Mouse (Mus musculus): Measurements from ENCODE around the gene Jak3.

The Jak3 gene

DNA sequence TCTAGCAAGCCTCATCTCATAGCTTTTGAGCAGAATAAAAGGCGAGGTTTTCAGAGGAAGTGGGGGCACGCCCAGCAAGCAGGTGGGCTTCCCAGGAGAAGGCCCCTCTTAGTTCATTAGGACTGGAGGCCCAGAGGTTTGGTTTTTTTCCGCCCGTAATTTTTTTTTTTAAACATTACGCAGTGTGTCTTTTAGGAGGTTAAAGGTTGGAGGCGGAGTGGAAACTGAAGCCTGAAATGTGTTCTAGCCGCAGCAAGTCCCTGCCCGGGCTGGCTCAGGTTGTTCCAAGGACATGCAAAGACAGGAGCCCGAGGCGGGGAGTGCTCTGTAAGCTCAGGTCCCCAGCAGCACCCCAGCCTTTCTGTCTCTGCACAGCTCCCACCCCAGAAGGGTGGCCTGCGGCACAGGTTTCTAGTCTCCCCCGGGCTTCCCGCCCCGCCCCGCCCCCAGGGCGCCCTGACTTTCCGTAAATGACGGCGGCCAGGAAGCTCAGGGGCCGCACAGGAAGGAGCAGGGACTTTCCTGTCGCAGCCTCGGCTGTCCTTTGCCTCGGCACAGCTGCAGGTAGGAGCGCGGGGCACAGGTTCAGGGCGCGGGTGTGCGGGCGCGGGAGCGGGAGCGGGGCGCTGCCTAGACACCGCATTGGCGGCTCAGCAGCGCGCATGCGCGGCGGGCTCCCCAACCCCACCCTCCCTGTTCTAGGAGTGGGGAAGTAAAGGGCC is at the start of gene Jak3:
Gene Jak3 (plus strand): TSS at position 277 of the 722 bp plus-strand sequence.
- Histone ChIP-seq H3K4me1 (replicated peaks; ENCODE audit: low read depth, low read length) (peaks cover 84% of the 10 kb centered on the region), H3K36me3 (ENCODE audit: insufficient read depth, low read length) (peaks cover 22% of the 10 kb centered on the region), H3K9me3 (ENCODE audit: low read length) (no peaks in the 10 kb centered on the region), H3K27me3 (ENCODE audit: insufficient read depth, low read length) (peaks cover 10% of the 10 kb centered on the region; the same call in 1 of the 2 replicates), H3K4me3 (replicated peaks; ENCODE audit: low read length) (peak within 1 kb of the TSS; percentile 83)
- no peak for TF ChIP-seq POU5F1 (IDR thresholded peaks at IDR 0.05; ENCODE audit: borderline replicate concordance, low read length)
- no peak for TF ChIP-seq NANOG (IDR thresholded peaks at IDR 0.05; ENCODE audit: borderline replicate concordance, low read length)
- TF ChIP-seq CTCF (conservative IDR thresholded peaks at IDR 0.05; ENCODE audit: low read length), result no peak

- Histone ChIP-seq H3K4me3 (replicated peaks; ENCODE audit: low read length) (0 out of 2 replicates have a peak overlapping the region, but pooled peaks have one; percentile 14), H3K27me3 (ENCODE audit: insufficient read depth, low read length) (peaks cover 10% of the 10 kb centered on the region; the same call in 1 of the 2 replicates), H3K36me3 (ENCODE audit: insufficient read depth, low read length) (peaks cover 48% of the 10 kb centered on the region), H3K4me1 (replicated peaks; ENCODE audit: low read depth, low read length) (peaks cover 60% of the 10 kb centered on the region), H3K9me3 (ENCODE audit: low read length) (peaks cover 20% of the 10 kb centered on the region)
- TF ChIP-seq POU5F1 (IDR thresholded peaks at IDR 0.05; ENCODE audit: borderline replicate concordance, low read length) (no peak), NANOG (IDR thresholded peaks at IDR 0.05; ENCODE audit: borderline replicate concordance, low read length) (no peak), CTCF (conservative IDR thresholded peaks at IDR 0.05; ENCODE audit: low read length) (no peak)
Measured at GRCm38 (mm10) chr8:71626753-71627152, 49.3 kb upstream of the Jak3 start.

- Histone ChIP-seq H3K4me3 (replicated peaks; ENCODE audit: low read length) (0 out of 2 replicates have a peak overlapping the region, but pooled peaks have one; percentile 14), H3K27me3 (ENCODE audit: insufficient read depth, low read length) (peaks cover 10% of the 10 kb centered on the region; the same call in 1 of the 2 replicates), H3K36me3 (ENCODE audit: insufficient read depth, low read length) (peaks cover 40% of the 10 kb centered on the region), H3K9me3 (ENCODE audit: low read length) (peaks cover 13% of the 10 kb centered on the region), H3K4me1 (replicated peaks; ENCODE audit: low read depth, low read length) (peaks cover 67% of the 10 kb centered on the region)
- TF ChIP-seq NANOG (IDR thresholded peaks at IDR 0.05; ENCODE audit: borderline replicate concordance, low read length), result no peak
- no peak for TF ChIP-seq CTCF (conservative IDR thresholded peaks at IDR 0.05; ENCODE audit: low read length)
- no peak for TF ChIP-seq POU5F1 (IDR thresholded peaks at IDR 0.05; ENCODE audit: borderline replicate concordance, low read length)
Measured at GRCm38 (mm10) chr8:71627265-71628099, 48.6 kb upstream of the Jak3 start.

DNA sequence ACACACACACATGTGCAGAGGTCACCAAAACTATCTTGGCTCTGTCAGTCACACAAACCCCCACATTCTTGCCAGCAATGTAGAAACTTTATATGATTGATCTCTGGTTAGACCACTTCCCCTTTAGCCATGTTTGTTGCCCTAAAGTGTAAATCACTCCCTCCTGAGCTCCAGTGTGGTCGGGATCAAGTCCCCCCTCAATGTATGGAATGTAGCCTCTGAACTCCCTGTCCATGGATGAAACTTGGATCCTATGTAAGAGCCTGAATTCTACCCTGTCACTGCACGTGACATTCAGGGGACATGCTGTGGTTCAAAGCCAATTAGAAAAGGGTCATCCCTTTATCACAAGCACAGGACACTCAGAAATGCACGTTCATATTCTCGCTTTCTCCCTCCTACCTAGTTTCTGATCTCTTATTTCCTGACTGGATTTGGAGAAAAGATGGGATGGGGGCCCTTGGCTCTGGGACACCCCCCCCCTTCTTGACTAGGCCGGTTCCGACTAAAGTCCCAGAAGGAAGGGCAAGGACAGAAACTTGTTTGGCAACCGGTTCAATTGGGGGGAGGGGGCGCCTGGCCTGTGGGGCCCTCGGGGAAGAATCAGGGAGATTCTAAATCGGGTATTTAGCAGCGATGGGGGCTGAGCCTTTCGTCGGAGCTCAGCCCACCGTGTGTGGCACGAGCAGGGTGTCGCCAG is 47.5 kb upstream of the Jak3 start:
- H3K9me3 ChIP-seq (ENCODE audit: low read length), result 0 out of 2 replicates have a peak, but pooled peaks cover 2% of the 10 kb centered on the region
- TF ChIP-seq POU5F1 (IDR thresholded peaks at IDR 0.05; ENCODE audit: borderline replicate concordance, low read length) (no peak), CTCF (conservative IDR thresholded peaks at IDR 0.05; ENCODE audit: low read length) (no peak), NANOG (IDR thresholded peaks at IDR 0.05; ENCODE audit: borderline replicate concordance, low read length) (no peak)

GRCm38 (mm10) chr8:71629096-71629697 is 46.9 kb upstream of the Jak3 start:
- no peak for TF ChIP-seq CTCF (conservative IDR thresholded peaks at IDR 0.05; ENCODE audit: low read length)
- TF ChIP-seq NANOG (IDR thresholded peaks at IDR 0.05; ENCODE audit: borderline replicate concordance, low read length), result no peak
- no peak for TF ChIP-seq POU5F1 (IDR thresholded peaks at IDR 0.05; ENCODE audit: borderline replicate concordance, low read length)
- Histone ChIP-seq H3K27me3 (ENCODE audit: insufficient read depth, low read length) (peaks cover 21% of the 10 kb centered on the region), H3K4me3 (replicated peaks; ENCODE audit: low read length) (peak overlapping the region; percentile 84), H3K4me1 (replicated peaks; ENCODE audit: low read depth, low read length) (peaks cover 81% of the 10 kb centered on the region), H3K36me3 (ENCODE audit: insufficient read depth, low read length) (peaks cover 23% of the 10 kb centered on the region), H3K9me3 (ENCODE audit: low read length) (no peaks in the 10 kb centered on the region)

More for the DNA sequence above, 47.5 kb upstream of the Jak3 start:
- Histone ChIP-seq H3K36me3 (ENCODE audit: insufficient read depth, low read length) (peaks cover 30% of the 10 kb centered on the region), H3K27me3 (ENCODE audit: insufficient read depth, low read length) (peaks cover 15% of the 10 kb centered on the region), H3K4me1 (replicated peaks; ENCODE audit: low read depth, low read length) (peaks cover 75% of the 10 kb centered on the region), H3K4me3 (replicated peaks; ENCODE audit: low read length) (peak overlapping the region; percentile 84)

GRCm38 (mm10) chr8:71629781-71630212 is 46.3 kb upstream of the Jak3 start:
- Histone ChIP-seq H3K4me1 (replicated peaks; ENCODE audit: low read depth, low read length) (peaks cover 87% of the 10 kb centered on the region), H3K27me3 (ENCODE audit: insufficient read depth, low read length) (peaks cover 26% of the 10 kb centered on the region), H3K9me3 (ENCODE audit: low read length) (no peaks in the 10 kb centered on the region), H3K4me3 (replicated peaks; ENCODE audit: low read length) (peak overlapping the region; percentile 84), H3K36me3 (ENCODE audit: insufficient read depth, low read length) (peaks cover 17% of the 10 kb centered on the region)
- no peak for TF ChIP-seq NANOG (IDR thresholded peaks at IDR 0.05; ENCODE audit: borderline replicate concordance, low read length)
- no peak for TF ChIP-seq CTCF (conservative IDR thresholded peaks at IDR 0.05; ENCODE audit: low read length)
- no peak for TF ChIP-seq POU5F1 (IDR thresholded peaks at IDR 0.05; ENCODE audit: borderline replicate concordance, low read length)

GRCm38 (mm10) chr8:71630761-71631160 is 45.3 kb upstream of the Jak3 start:
- H3K27me3 ChIP-seq (ENCODE audit: insufficient read depth, low read length), result peaks cover 36% of the 10 kb centered on the region
- H3K4me1 ChIP-seq (replicated peaks; ENCODE audit: low read depth, low read length), result peaks cover 88% of the 10 kb centered on the region
- no peaks in the 10 kb centered on the region for H3K9me3 ChIP-seq (ENCODE audit: low read length)
- H3K4me3 ChIP-seq (replicated peaks; ENCODE audit: low read length), result peak overlapping the region; percentile 84
- TF ChIP-seq NANOG (IDR thresholded peaks at IDR 0.05; ENCODE audit: borderline replicate concordance, low read length), result no peak
- no peak for TF ChIP-seq CTCF (conservative IDR thresholded peaks at IDR 0.05; ENCODE audit: low read length)
- no peak for TF ChIP-seq POU5F1 (IDR thresholded peaks at IDR 0.05; ENCODE audit: borderline replicate concordance, low read length)
- peaks cover 8% of the 10 kb centered on the region for H3K36me3 ChIP-seq (ENCODE audit: insufficient read depth, low read length)

All from E14TG2a.4 (cell line).